ENCODE assay signal across 10 mouse cellular contexts in genomic region chr6:3341479-3341878, GRCm38 (mm10). TPM values are rescaled to one million over a fixed set of nuclear protein-coding genes. Genes with fewer than 3 reads are reported as not detected.
DNase-seq lines count a peak whose midpoint lies in the region; ATAC-seq and TF ChIP-seq lines count a peak whose summit lies in the region.
"Had no signal": no experiment of that assay in that cellular context is flagged by ENCODE, and none has a peak within 500 bp of the region (broad histone marks: within the 10 kb centered on the region; RNA-seq: fewer than 3 reads in every experiment).

No protein-coding gene starts in this region.

- H3K27me3 ChIP-seq in hindbrain, embryonic 13.5 days = no peaks in the 10 kb centered on the region
- no peaks in the 10 kb centered on the region for H3K27me3 ChIP-seq in hindbrain, embryonic 10.5 days (ENCODE audit: insufficient read depth, poor library complexity, severe bottlenecking)
- H3K27me3 ChIP-seq in forebrain, embryonic 16.5 days (replicated peaks; ENCODE audit: control insufficient read depth, insufficient read depth, low read length) = no peaks in the 10 kb centered on the region
- no peaks in the 10 kb centered on the region for H3K27me3 ChIP-seq in midbrain, embryonic 15.5 days (replicated peaks)
- H3K27me3 ChIP-seq: liver, embryonic 12.5 days had no signal

- H3K4me2 ChIP-seq in hindbrain, embryonic 13.5 days = peak overlapping the region; percentile 46; the same call in 1 of the 2 replicates
- peak overlapping the region; percentile 39 for H3K4me2 ChIP-seq in forebrain, embryonic 16.5 days (ENCODE audit: low read length)
- H3K4me2 ChIP-seq in midbrain, embryonic 15.5 days = peak overlapping the region; percentile 44

- H3K9me3 ChIP-seq in hindbrain, embryonic 13.5 days = no peaks in the 10 kb centered on the region
- H3K9me3 ChIP-seq in hindbrain, embryonic 10.5 days = peaks cover 2% of the 10 kb centered on the region; the same call in 1 of the 2 replicates
- no peaks in the 10 kb centered on the region for H3K9me3 ChIP-seq in forebrain, embryonic 16.5 days (ENCODE audit: control insufficient read depth, low read length)
- no peaks in the 10 kb centered on the region for H3K9me3 ChIP-seq in midbrain, embryonic 15.5 days
- H3K9me3 ChIP-seq: liver, embryonic 12.5 days had no signal

- 48% methylated on average over 5 of the region's 5 CpGs for WGBS in hindbrain, embryonic 13.5 days
- 54% methylated on average over 5 of the region's 5 CpGs for WGBS in hindbrain, embryonic 10.5 days
- WGBS in forebrain, embryonic 16.5 days = 41% methylated on average over 5 of the region's 5 CpGs
- WGBS in midbrain, embryonic 15.5 days = 45% methylated on average over 5 of the region's 5 CpGs

- TF ChIP-seq POLR2A in brain, embryonic 14.5 days (IDR thresholded peaks at IDR 0.05; ENCODE audit: borderline replicate concordance, extremely low read depth, insufficient read depth, insufficient read length, poor library complexity, severe bottlenecking) = no peak

- H3K36me3 ChIP-seq in hindbrain, embryonic 13.5 days = no peaks in the 10 kb centered on the region
- no peaks in the 10 kb centered on the region for H3K36me3 ChIP-seq in hindbrain, embryonic 10.5 days
- no peaks in the 10 kb centered on the region for H3K36me3 ChIP-seq in forebrain, embryonic 16.5 days (ENCODE audit: control insufficient read depth, insufficient read depth)
- no peaks in the 10 kb centered on the region for H3K36me3 ChIP-seq in midbrain, embryonic 15.5 days (replicated peaks)
- H3K36me3 ChIP-seq: liver, embryonic 12.5 days had no signal

- no peak overlapping the region for H3K27ac ChIP-seq in hindbrain, embryonic 13.5 days
- no peak overlapping the region for H3K27ac ChIP-seq in hindbrain, embryonic 10.5 days
- H3K27ac ChIP-seq in forebrain, embryonic 16.5 days (ENCODE audit: low read length) = no peak overlapping the region
- H3K27ac ChIP-seq in midbrain, embryonic 15.5 days = no peak overlapping the region
- H3K27ac ChIP-seq: liver, embryonic 12.5 days had no signal

- no peak for TF ChIP-seq CTCF in brain, embryonic 14.5 days (IDR thresholded peaks at IDR 0.05; ENCODE audit: borderline replicate concordance, extremely low read depth, insufficient read depth, insufficient read length)

- 0 out of 2 replicates have a peak, but pooled peaks cover 5% of the 10 kb centered on the region for H3K4me1 ChIP-seq in hindbrain, embryonic 13.5 days (replicated peaks)
- no peaks in the 10 kb centered on the region for H3K4me1 ChIP-seq in hindbrain, embryonic 10.5 days (replicated peaks)
- no peaks in the 10 kb centered on the region for H3K4me1 ChIP-seq in forebrain, embryonic 16.5 days (replicated peaks; ENCODE audit: control insufficient read depth, insufficient read depth, low read length)
- no peaks in the 10 kb centered on the region for H3K4me1 ChIP-seq in midbrain, embryonic 15.5 days
- H3K4me1 ChIP-seq: liver, embryonic 12.5 days had no signal

- 0 out of 2 replicates have a peak, but pooled peaks have one; percentile 21 for ATAC-seq in hindbrain, embryonic 13.5 days (ENCODE audit: low FRiP score)
- ATAC-seq in forebrain, embryonic 16.5 days = 0 out of 2 replicates have a peak, but pooled peaks have one; percentile 12
- peak; percentile 35; the same call in 1 of the 2 replicates for ATAC-seq in midbrain, embryonic 15.5 days (replicated peaks)
- ATAC-seq: liver, embryonic 12.5 days had no signal

- no peak overlapping the region for H3K4me3 ChIP-seq in hindbrain, embryonic 13.5 days
- H3K4me3 ChIP-seq in hindbrain, embryonic 10.5 days = no peak overlapping the region
- H3K4me3 ChIP-seq in forebrain, embryonic 16.5 days (replicated peaks; ENCODE audit: low read length) = peak overlapping the region; percentile 9; the same call in 1 of the 2 replicates
- H3K4me3 ChIP-seq in midbrain, embryonic 15.5 days = 0 out of 2 replicates have a peak overlapping the region, but pooled peaks have one; percentile 25
- H3K4me3 ChIP-seq: liver, embryonic 12.5 days had no signal

- no peak overlapping the region for H3K9ac ChIP-seq in hindbrain, embryonic 13.5 days
- no peak overlapping the region for H3K9ac ChIP-seq in forebrain, embryonic 16.5 days (replicated peaks; ENCODE audit: low read depth, low read length)
- no peak overlapping the region for H3K9ac ChIP-seq in midbrain, embryonic 15.5 days
- H3K9ac ChIP-seq: liver, embryonic 12.5 days had no signal

- no peak for DNase-seq in hindbrain, embryonic 10.5 days (ENCODE audit: low spot score)
- peak; percentile 0 for DNase-seq in brain, embryonic 14.5 days (ENCODE audit: low read depth)
- no peak for DNase-seq in adipocyte (ENCODE audit: low spot score)
- DNase-seq in left cerebral cortex, adult 8-10 months (ENCODE audit: low spot score in 2 of 2) = no peak
- DNase-seq: cerebellum, postnatal 36 days; thymus, adult 18-20 months had no signal

RNA-seq across cellular contexts. Expression of gene Samd9l, which starts 57.9 kb away (rescaled TPM):
- 0.83 and 0.88 TPM in 2 replicates for polyA plus RNA-seq in hindbrain, embryonic 13.5 days (2015; fragmentation: Nextera tagmentation; extraction: Ambion mirVana)
- polyA plus RNA-seq in hindbrain, embryonic 10.5 days (2016; fragmentation: Nextera tagmentation; extraction: Ambion mirVana) = 0.16 and 0.37 TPM in 2 replicates
- polyA plus RNA-seq in brain, embryonic 14.5 days (2012; rRNA removed) = 0.34 and 1.5 TPM in 2 replicates
- polyA plus RNA-seq in forebrain, embryonic 16.5 days (2015; fragmentation: Nextera tagmentation; extraction: Ambion mirVana) = 1.3 and 1.5 TPM in 2 replicates
- polyA plus RNA-seq in midbrain, embryonic 15.5 days (2015; fragmentation: Nextera tagmentation; extraction: Ambion mirVana) = 1.5 and 1.6 TPM in 2 replicates
- total RNA-seq in left cerebral cortex, adult 8-10 months (2022) = 1 to 10 TPM; 3.7 to 6.5 (median 5.1) TPM

Comparison
In these comparisons a context has a peak if more than half of its experiments do, and no peak if none do; other contexts are left out.
1. H3K4me3 ChIP-seq: peak in forebrain, embryonic 16.5 days (single experiment) and midbrain, embryonic 15.5 days (single experiment); none in hindbrain, embryonic 13.5 days (single experiment) and hindbrain, embryonic 10.5 days (single experiment).
2. Peak in every context shown above with its lines, with median percentiles within 50 percentile points of each other: ATAC-seq and H3K4me2 ChIP-seq.